Mouse (Mus musculus) lung, adult 2 months (tissue): ENCODE measurements around the gene Gm29133. TPM values are rescaled to one million over a fixed set of nuclear protein-coding genes. Genes with fewer than 3 reads are reported as not detected.

ENCODE experiments used
- DNase-seq: peaks from one replicate; pipeline ENCODE4 v3.0.0; 2022
- H3K4me1 ChIP-seq: fragments of 200-500 bp; 2 replicates; pipeline ENCODE4 v1.6.1; 2011; ENCODE audit warnings: low read length; ENCODE audit not compliant: control insufficient read depth, insufficient read depth
- H3K4me3 ChIP-seq: fragments of 200-500 bp; replicated peaks from 2 replicates; pipeline ENCODE3; 2011; ENCODE audit warnings: low read depth, mild to moderate bottlenecking, control low read depth, low read length; ENCODE audit errors: extremely low read depth
- CTCF ChIP-seq: fragments of 200-500 bp; IDR thresholded peaks from 2 replicates; pipeline ENCODE4 v1.5.1; 2011; ENCODE audit warnings: mild to moderate bottlenecking, low read length, control low read depth; ENCODE audit not compliant: insufficient read depth
- POLR2A ChIP-seq: fragments of 200-500 bp; IDR thresholded peaks from 2 replicates; pipeline ENCODE4 v1.6.1; 2011; ENCODE audit warnings: low read depth, mild to moderate bottlenecking, control low read depth, low read length, borderline replicate concordance; ENCODE audit errors: extremely low read depth
- WGBS: fragments of 180-500 bp; shearing (Covaris S2); methylation state at CpG from one replicate; pipeline ENCODE4 v1.1.7; 2018; 5-methylcytosine and 5-hydroxymethylcytosine counted together
- polyA plus RNA-seq: library from polyadenylated mRNA; depleted of rRNA; stranded (reverse); fragments of >200 nt; gene quantifications from 2 replicates; pipeline ENCODE4 v1.2.3, GENCODE M21; 2012; rRNA removed

Gene Gm29133
- polyA plus RNA-seq: not detected in 2 replicates

DNA sequence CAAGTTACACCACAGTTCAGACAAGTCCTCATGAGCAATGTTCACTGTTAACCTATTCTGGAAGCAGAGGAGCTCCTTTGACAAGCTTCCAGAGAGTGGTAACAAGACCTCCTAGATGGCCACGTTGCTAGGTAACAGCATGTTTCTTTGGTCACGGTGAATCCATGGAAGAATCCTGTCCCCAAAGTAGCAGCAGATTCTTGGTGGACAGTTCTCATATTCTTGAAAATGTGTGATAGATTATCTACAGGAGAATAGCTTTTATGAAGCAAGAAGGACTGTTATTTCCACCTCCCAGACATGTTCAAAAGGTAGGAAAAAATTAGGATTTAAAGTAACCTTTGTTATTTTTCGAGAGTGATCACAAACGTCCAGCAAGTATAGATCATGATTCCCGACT is at the start of gene Gm29133:
TSS of gene Gm29133 (plus strand) at position 301 of the 400 bp plus-strand sequence.
- TF ChIP-seq POLR2A: no peak
- no peak for TF ChIP-seq CTCF
- no peak within 1 kb of the TSS for H3K4me3 ChIP-seq
- no peaks in the 10 kb centered on the region for H3K4me1 ChIP-seq
- WGBS: 59% methylated on average over 5 of the region's 5 CpGs
- no peak for DNase-seq

DNA sequence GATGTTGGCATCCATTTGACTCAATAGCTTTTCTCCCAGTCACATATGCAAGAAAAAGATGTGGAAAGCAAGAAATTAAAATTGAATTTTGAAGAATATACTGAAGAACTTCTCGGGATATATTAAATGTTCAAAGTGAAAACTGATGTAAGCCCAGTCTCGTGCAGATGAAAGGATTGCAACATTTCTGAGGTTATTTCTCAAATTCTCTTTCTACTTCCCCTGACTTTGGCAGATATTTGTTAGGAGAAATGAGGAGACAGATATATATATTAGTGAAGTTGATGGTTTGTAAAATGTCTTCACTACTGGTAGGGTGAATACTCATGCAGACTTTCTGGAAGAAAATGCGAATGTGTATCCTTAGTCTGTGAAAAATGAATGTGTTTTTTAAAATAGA is 48.9 kb upstream of the Gm29133 start:
- TF ChIP-seq POLR2A (no peak), CTCF (no peak)
- WGBS: 70% methylated on average over 3 of the region's 3 CpGs
- no peak for DNase-seq
- Histone ChIP-seq H3K4me1 (no peaks in the 10 kb centered on the region), H3K4me3 (no peak overlapping the region)

DNA sequence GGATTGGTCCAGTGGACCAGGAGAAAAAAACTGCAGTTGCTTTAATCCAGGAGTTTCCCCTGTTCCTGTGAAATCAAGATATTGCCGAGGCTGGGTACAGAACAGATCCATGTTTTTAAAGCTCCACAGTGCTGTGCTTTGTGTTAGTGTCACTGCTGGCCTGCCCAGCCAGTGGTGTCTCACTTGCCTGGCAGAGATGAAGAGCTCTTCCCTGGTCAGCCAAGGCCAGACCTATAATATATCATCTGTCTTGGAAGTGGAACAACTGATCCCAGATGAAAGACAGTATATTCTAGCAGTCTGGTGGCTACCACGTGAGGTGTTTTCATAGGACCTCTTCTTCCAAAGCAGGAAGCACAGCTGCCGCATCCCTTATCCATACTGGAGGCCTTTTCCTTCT is 46.7 kb upstream of the Gm29133 start:
- H3K4me3 ChIP-seq: no peak overlapping the region
- no peaks in the 10 kb centered on the region for H3K4me1 ChIP-seq
- WGBS: 71% methylated on average over 3 of the region's 3 CpGs
- no peak for DNase-seq
- no peak for TF ChIP-seq CTCF
- TF ChIP-seq POLR2A: no peak

DNA sequence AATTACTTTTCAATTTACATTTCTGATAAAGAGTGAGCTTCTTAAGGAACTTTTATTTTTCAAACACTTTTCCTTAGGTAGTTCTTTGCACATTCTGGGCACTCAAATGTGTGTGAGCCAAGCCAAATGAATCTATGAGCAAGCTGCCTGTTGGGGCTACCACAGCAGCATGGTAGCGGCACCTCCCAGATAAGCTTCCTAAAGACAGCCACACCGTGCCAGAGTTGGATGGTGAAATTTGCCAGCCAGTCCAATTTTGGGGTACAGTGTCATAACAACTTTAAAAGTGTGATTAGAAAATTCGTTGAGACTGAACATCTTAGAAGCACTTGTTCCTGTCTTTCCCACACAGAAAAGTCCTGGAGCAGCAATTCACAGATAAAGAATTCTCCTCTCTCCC is 41.5 kb upstream of the Gm29133 start:
- no peak for TF ChIP-seq CTCF
- no peak for TF ChIP-seq POLR2A
- Histone ChIP-seq H3K4me3 (no peak overlapping the region), H3K4me1 (no peaks in the 10 kb centered on the region)
- WGBS: 65% methylated on average over 3 of the region's 3 CpGs
- DNase-seq: no peak

DNA sequence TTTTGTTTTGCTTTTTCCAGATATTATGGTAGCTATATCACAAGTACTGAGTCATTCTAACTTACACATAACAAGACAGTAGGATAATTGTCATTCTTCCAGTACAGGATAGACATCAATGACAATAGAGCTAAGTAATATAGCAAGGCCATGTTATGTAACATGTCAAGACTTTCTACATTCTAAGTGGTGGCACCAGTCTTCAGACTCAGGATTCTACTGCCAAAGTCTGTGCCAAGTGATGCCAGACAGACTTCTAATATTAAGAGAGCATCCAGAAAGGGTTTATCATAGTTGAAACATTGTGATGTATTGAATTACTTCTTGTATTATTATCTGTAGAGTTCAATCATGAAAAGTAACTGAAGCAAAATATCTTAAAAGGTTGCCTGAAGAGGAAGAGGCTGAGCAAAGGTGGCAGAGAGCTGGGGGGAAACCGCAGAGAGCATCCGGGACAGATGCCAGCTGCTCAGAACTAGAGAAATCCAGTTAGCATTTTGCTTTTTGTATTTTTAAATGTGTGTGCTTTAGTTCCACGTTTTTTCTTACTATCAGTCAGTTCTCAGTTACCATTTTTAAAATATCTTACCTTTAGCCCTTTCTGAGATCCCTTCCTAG is 34.2 kb upstream of the Gm29133 start:
- no peak overlapping the region for H3K4me3 ChIP-seq
- H3K4me1 ChIP-seq: no peaks in the 10 kb centered on the region
- WGBS: 56% methylated on average over 3 of the region's 3 CpGs
- no peak for DNase-seq
- TF ChIP-seq CTCF (no peak), POLR2A (no peak)

DNA sequence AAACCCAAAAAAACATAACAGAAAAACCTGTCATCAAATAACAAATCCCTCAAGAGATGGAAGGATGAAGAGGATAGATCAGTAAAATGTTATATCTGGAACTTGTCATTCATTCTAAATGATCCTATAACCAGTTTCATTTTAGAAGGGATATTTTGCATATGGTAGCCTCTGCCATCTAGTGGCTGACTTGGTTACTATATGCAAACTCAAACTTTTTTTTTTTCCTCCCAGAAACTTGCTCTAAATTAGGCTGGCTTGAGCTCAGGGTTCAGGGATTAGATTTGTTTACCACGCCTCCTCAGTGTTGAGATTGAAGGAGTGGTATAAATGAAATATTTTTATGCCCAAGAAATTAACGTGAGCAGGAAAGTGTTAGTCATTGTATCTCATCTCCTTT is 27.3 kb upstream of the Gm29133 start:
- 10% methylated on average over 2 of the region's 2 CpGs for WGBS
- H3K4me1 ChIP-seq: no peaks in the 10 kb centered on the region
- TF ChIP-seq POLR2A (no peak), CTCF (no peak)
- DNase-seq: no peak
- no peak overlapping the region for H3K4me3 ChIP-seq

DNA sequence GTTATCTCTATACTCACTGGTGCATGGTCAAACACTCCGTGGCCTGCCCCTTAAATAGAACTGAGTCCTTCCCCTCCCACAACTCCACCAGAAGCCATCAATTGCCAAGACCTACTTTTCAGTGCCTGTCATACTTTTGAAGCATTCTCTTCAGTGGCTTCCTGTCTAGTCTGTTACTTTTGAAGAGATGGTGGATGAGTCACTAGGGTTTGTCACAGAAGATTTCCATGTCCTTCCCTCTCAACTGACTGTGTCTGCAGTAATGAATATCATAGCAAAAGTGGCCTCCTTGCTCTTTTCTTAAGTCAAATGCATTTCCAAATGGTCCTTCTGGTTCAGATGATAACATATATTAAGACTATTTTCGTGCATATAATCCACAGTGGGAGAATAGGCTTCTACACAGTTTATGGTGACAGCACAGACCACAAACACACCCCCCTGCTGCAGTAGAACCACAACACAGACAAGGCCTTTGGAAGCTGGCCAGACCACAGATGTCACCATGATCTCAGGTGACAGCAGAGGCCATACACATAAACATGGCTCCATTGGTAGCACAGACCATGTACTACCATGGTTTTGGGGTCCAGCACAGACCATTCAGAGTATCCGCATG is 16.9 kb upstream of the Gm29133 start:
- Histone ChIP-seq H3K4me1 (no peaks in the 10 kb centered on the region), H3K4me3 (no peak overlapping the region)
- no peak for TF ChIP-seq CTCF
- TF ChIP-seq POLR2A: no peak
- WGBS: 73% methylated on average over 3 of the region's 3 CpGs
- no peak for DNase-seq

DNA sequence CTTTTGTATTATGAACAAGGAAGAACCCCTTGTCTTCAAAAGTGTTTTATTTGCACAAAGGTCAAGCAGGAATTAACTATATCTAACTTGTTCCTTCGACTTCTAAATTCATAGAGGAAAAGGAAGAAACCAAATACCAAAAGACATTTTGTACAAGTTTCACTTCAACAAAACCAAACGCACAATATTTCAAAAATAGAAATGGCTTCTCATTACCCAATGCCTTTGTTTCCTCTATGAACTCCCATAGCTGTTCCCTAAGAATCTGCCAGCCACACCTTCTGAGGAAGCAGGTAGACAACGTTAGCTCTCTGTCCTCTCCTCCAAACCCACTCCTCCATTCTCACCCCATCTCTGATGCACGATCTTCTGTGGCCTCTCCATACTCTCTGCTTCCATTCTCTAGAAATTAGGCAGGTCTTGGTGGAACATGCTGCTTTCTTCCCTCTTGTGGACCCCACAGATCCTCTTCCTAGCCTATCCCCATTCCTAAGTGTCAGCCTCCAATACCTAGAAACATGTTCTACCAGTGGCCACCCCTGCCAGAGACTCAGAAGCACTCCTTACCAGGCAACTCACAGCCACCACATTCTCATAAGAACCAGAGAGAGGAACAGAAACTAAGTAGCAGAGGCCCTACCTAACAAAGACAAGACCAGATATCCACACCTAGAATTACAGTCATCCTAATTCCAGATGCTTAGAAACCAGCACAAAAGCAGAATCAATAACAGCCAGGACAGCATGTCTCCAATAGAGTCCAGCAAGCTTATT is 4.1 kb upstream of the Gm29133 start:
- DNase-seq: no peak
- no peak overlapping the region for H3K4me3 ChIP-seq
- WGBS: 52% methylated on average over 4 of the region's 4 CpGs
- no peaks in the 10 kb centered on the region for H3K4me1 ChIP-seq
- TF ChIP-seq POLR2A (no peak), CTCF (no peak)

DNA sequence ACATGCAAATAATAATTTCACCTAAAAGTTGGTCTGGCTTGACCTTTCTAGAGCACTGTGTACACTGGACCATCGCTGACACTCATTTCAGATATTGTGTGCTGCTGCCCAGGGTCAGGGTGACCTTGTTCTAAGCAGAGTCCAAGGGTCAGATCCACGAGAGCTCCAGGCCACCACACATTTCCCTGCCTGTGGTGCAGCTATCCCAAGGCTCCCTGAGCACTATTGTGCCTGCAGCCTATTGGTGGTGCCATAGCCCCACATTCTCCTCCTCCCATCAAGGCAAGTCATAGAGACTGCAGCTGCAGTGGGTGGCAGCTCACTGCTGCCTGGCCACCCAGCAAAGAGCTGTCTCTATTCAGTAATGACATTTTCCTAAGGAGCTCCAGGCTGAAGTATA is 2.7 kb upstream of the Gm29133 start:
- no peak overlapping the region for H3K4me3 ChIP-seq
- 43% methylated on average over 2 of the region's 2 CpGs for WGBS
- no peak for TF ChIP-seq CTCF
- TF ChIP-seq POLR2A: no peak
- no peaks in the 10 kb centered on the region for H3K4me1 ChIP-seq
- no peak for DNase-seq
